In genomic region chr13:76258766-76259165, GRCm38 (mm10) we compare ENCODE assay signal across 18 mouse cellular contexts. TPM values are rescaled to one million over a fixed set of nuclear protein-coding genes. Genes with fewer than 3 reads are reported as not detected.
DNase-seq lines count a peak whose midpoint lies in the region; ATAC-seq and TF ChIP-seq lines count a peak whose summit lies in the region.
"Had no signal": no experiment of that assay in that cellular context is flagged by ENCODE, and none has a peak within 500 bp of the region (broad histone marks: within the 10 kb centered on the region; RNA-seq: fewer than 3 reads in every experiment).

No protein-coding gene starts in this region.

- H3K79me2 ChIP-seq in heart, adult 2 months (replicated peaks; ENCODE audit: control insufficient read depth, insufficient read depth, low read length), result no peaks in the 10 kb centered on the region

- 68% methylated on average over 1 of the region's 1 CpGs for WGBS in forebrain, postnatal 0 days
- WGBS in heart, embryonic 11.5 days (ENCODE audit: insufficient replicate concordance), result 42% methylated on average over 1 of the region's 1 CpGs
- 47% methylated on average over 1 of the region's 1 CpGs for WGBS in heart, adult 2 months

- H3K9ac ChIP-seq in forebrain, postnatal 0 days, result no peak overlapping the region
- H3K9ac ChIP-seq in heart, embryonic 11.5 days (ENCODE audit: low read depth, low read length), result no peak overlapping the region
- no peak overlapping the region for H3K9ac ChIP-seq in heart, adult 2 months (ENCODE audit: low read depth, low read length)
- H3K9ac ChIP-seq: heart, embryonic 15.5 days; hindbrain, embryonic 14.5 days; liver, embryonic 12.5 days had no signal

- H3K27ac ChIP-seq in forebrain, postnatal 0 days (ENCODE audit: low read depth, low read length), result peak overlapping the region; percentile 37; the same call in 1 of the 2 replicates
- H3K27ac ChIP-seq in heart, embryonic 11.5 days (ENCODE audit: low read depth, low read length), result no peak overlapping the region
- H3K27ac ChIP-seq in heart, adult 2 months, result no peak overlapping the region
- H3K27ac ChIP-seq: heart, embryonic 15.5 days; hindbrain, embryonic 14.5 days; liver, embryonic 12.5 days; midbrain, embryonic 10.5 days had no signal

- no peaks in the 10 kb centered on the region for H3K9me3 ChIP-seq in forebrain, postnatal 0 days (ENCODE audit: low read length)
- H3K9me3 ChIP-seq in heart, embryonic 11.5 days (replicated peaks; ENCODE audit: control insufficient read depth, low read length), result no peaks in the 10 kb centered on the region
- H3K9me3 ChIP-seq: heart, embryonic 15.5 days; liver, embryonic 12.5 days; midbrain, embryonic 10.5 days had no signal

- H3K27me3 ChIP-seq in forebrain, postnatal 0 days (ENCODE audit: insufficient read depth, low read length), result no peaks in the 10 kb centered on the region
- H3K27me3 ChIP-seq in heart, embryonic 11.5 days (ENCODE audit: control insufficient read depth, insufficient read depth, low read length), result no peaks in the 10 kb centered on the region
- H3K27me3 ChIP-seq in heart, adult 2 months (ENCODE audit: control insufficient read depth, insufficient read depth, low read length), result no peaks in the 10 kb centered on the region
- H3K27me3 ChIP-seq: heart, embryonic 15.5 days; liver, embryonic 12.5 days had no signal

- no peak overlapping the region for H3K4me2 ChIP-seq in forebrain, postnatal 0 days (ENCODE audit: low read depth)
- H3K4me2 ChIP-seq in heart, embryonic 11.5 days, result no peak overlapping the region
- H3K4me2 ChIP-seq: heart, embryonic 15.5 days; hindbrain, embryonic 14.5 days; liver, embryonic 12.5 days had no signal

- intact Hi-C loops in left cerebral cortex, postnatal 25 days (cut with DNase I), result loop anchor here (2.0 to 5.0 kb wide), 2 partner anchors 64 to 169 kb away; no protein-coding TSS in a partner anchor
- intact Hi-C loops in heart, adult 2 months (cut with DNase I), result no loop called here

- H3K36me3 ChIP-seq in forebrain, postnatal 0 days (ENCODE audit: insufficient read depth), result no peaks in the 10 kb centered on the region
- no peaks in the 10 kb centered on the region for H3K36me3 ChIP-seq in heart, embryonic 11.5 days (ENCODE audit: control insufficient read depth, insufficient read depth, low read length)
- H3K36me3 ChIP-seq in heart, adult 2 months (ENCODE audit: control insufficient read depth, insufficient read depth, low read length), result no peaks in the 10 kb centered on the region
- H3K36me3 ChIP-seq: heart, embryonic 15.5 days; liver, embryonic 12.5 days; midbrain, embryonic 10.5 days had no signal

- H3K4me3 ChIP-seq in forebrain, postnatal 0 days (ENCODE audit: low read depth, low read length), result no peak overlapping the region
- no peak overlapping the region for H3K4me3 ChIP-seq in heart, embryonic 11.5 days (ENCODE audit: low read depth, low read length)
- H3K4me3 ChIP-seq in heart, adult 2 months, result no peak overlapping the region
- H3K4me3 ChIP-seq: heart, embryonic 15.5 days; liver, embryonic 12.5 days; midbrain, embryonic 10.5 days had no signal

- TF ChIP-seq CTCF in forebrain, postnatal 0 days (IDR thresholded peaks at IDR 0.05; ENCODE audit: low read depth), result no peak
- no peak for TF ChIP-seq CTCF in heart, adult 2 months (IDR thresholded peaks at IDR 0.05)

- TF ChIP-seq EP300 in heart, adult 2 months (IDR thresholded peaks at IDR 0.05; ENCODE audit: insufficient read depth, low read depth, low read length), result no peak

- no peaks in the 10 kb centered on the region for H3K4me1 ChIP-seq in forebrain, postnatal 0 days (ENCODE audit: insufficient read depth)
- H3K4me1 ChIP-seq in heart, embryonic 11.5 days (ENCODE audit: control insufficient read depth, insufficient read depth, low read length), result no peaks in the 10 kb centered on the region
- H3K4me1 ChIP-seq in heart, adult 2 months (ENCODE audit: control insufficient read depth, insufficient read depth, low read length), result no peaks in the 10 kb centered on the region
- H3K4me1 ChIP-seq: heart, embryonic 15.5 days; liver, embryonic 12.5 days; midbrain, embryonic 10.5 days had no signal

- ATAC-seq in forebrain, postnatal 0 days, result peak; percentile 96
- no peak for ATAC-seq in heart, embryonic 11.5 days (replicated peaks; ENCODE audit: insufficient number of reproducible peaks, low FRiP score, low TSS enrichment)
- ATAC-seq: liver, embryonic 12.5 days had no signal

- TF ChIP-seq POLR2A in heart, adult 2 months (IDR thresholded peaks at IDR 0.05; ENCODE audit: insufficient read depth, low read depth, low read length), result no peak

- peak; percentile 91 for DNase-seq in brain, adult 2 months (ENCODE audit: low read depth, low spot score)
- peak; percentile 69 for DNase-seq in forebrain, postnatal 0 days
- peak; percentile 35 for DNase-seq in layer of hippocampus, adult 9-10 months (ENCODE audit: low spot score)
- peak; percentile 66 to 96 for DNase-seq in left cerebral cortex, postnatal 25 days (ENCODE audit: low spot score in 2 of 2)
- no peak for DNase-seq in heart, adult 2 months
- no peak for DNase-seq in gastrocnemius, postnatal 10 days
- DNase-seq in kidney, adult 9 months, result no peak
- DNase-seq: cerebellum, adult 9-11 months; gastrocnemius, postnatal 36 days; kidney, adult 2 months; lung, postnatal 14 days; thymus, postnatal 14 days had no signal

RNA-seq across cellular contexts. Expression of gene Fam81b, which starts 46.1 kb away (rescaled TPM):
- 0.15 TPM in 1 of 2 replicates, not detected in the other for total RNA-seq in forebrain, postnatal 0 days (2014; rRNA removed)
- 0.44 and 0.58 TPM in 2 replicates for polyA plus RNA-seq in forebrain, postnatal 0 days (2015; fragmentation: Nextera tagmentation; extraction: Ambion mirVana)
- not detected for total RNA-seq in left cerebral cortex, postnatal 25 days (2021)
- polyA plus RNA-seq in heart, embryonic 11.5 days (2014; fragmentation: Nextera tagmentation; extraction: Ambion mirVana), result not detected in 2 replicates
- total RNA-seq in heart, adult 2 months (2021), result not detected
- 0.18 TPM in 1 of 2 replicates, not detected in the other for polyA plus RNA-seq in heart, adult 2 months (2012; rRNA removed)
- total RNA-seq in gastrocnemius, postnatal 10 days (2021), result not detected
- total RNA-seq: gastrocnemius, postnatal 36 days had no signal
- polyA plus RNA-seq: heart, embryonic 15.5 days; kidney, adult 2 months; large intestine, adult 2 months; liver, embryonic 12.5 days had no signal

Comparison
In these comparisons a context has a peak if more than half of its experiments do, and no peak if none do; other contexts are left out.
1. DNase-seq: peak in brain, adult 2 months (single experiment), forebrain, postnatal 0 days (single experiment), layer of hippocampus, adult 9-10 months (single experiment) and left cerebral cortex, postnatal 25 days (2 of 2); none in heart, adult 2 months (0 of 2), gastrocnemius, postnatal 10 days (single experiment) and kidney, adult 9 months (single experiment).